Mouse (Mus musculus): ENCODE results near the gene Umodl1. TPM values are rescaled to one million over a fixed set of nuclear protein-coding genes. Genes with fewer than 3 reads are reported as not detected.

Gene Umodl1
- polyA plus RNA-seq, 1 experiment from 2014 or later, result 0.07 TPM

GRCm38 (mm10) chr17:31005284-31005683 lies 50.8 kb downstream of the Umodl1 start:
- no peak overlapping the region for H3K4me3 ChIP-seq (replicated peaks)
- H3K27ac ChIP-seq, result no peak overlapping the region
- no peak overlapping the region for H3K4me2 ChIP-seq (replicated peaks)
- H3K9ac ChIP-seq (replicated peaks), result no peak overlapping the region
- H3K9me3 ChIP-seq, result no peaks in the 10 kb centered on the region
- WGBS, result 88% methylated on average over 2 of the region's 2 CpGs
- no peak for ATAC-seq
- no peaks in the 10 kb centered on the region for H3K36me3 ChIP-seq
- H3K4me1 ChIP-seq (replicated peaks), result peaks cover 5% of the 10 kb centered on the region
- H3K27me3 ChIP-seq, result no peaks in the 10 kb centered on the region

GRCm38 (mm10) chr17:31007357-31007756 lies 52.9 kb downstream of the Umodl1 start:
- no peak overlapping the region for H3K27ac ChIP-seq
- no peaks in the 10 kb centered on the region for H3K36me3 ChIP-seq
- H3K4me3 ChIP-seq (replicated peaks), result no peak overlapping the region
- H3K9ac ChIP-seq (replicated peaks), result no peak overlapping the region
- no peaks in the 10 kb centered on the region for H3K9me3 ChIP-seq
- no peaks in the 10 kb centered on the region for H3K27me3 ChIP-seq
- ATAC-seq, result no peak
- 89% methylated on average over 3 of the region's 3 CpGs for WGBS
- no peak overlapping the region for H3K4me2 ChIP-seq (replicated peaks)
- H3K4me1 ChIP-seq (replicated peaks), result no peaks in the 10 kb centered on the region

- WGBS, result 90% methylated on average over 8 of the region's 8 CpGs
- H3K4me3 ChIP-seq (replicated peaks), result no peak overlapping the region
- no peak overlapping the region for H3K27ac ChIP-seq
- no peak for ATAC-seq
- H3K4me2 ChIP-seq (replicated peaks), result no peak overlapping the region
- H3K9ac ChIP-seq (replicated peaks), result no peak overlapping the region
- no peaks in the 10 kb centered on the region for H3K9me3 ChIP-seq
- H3K36me3 ChIP-seq, result no peaks in the 10 kb centered on the region
- no peaks in the 10 kb centered on the region for H3K27me3 ChIP-seq
- H3K4me1 ChIP-seq (replicated peaks), result no peaks in the 10 kb centered on the region
Observed at GRCm38 (mm10) chr17:31008416-31008815, 54.0 kb downstream of the Umodl1 start.

- no peak overlapping the region for H3K27ac ChIP-seq
- H3K27me3 ChIP-seq, result no peaks in the 10 kb centered on the region
- 0 out of 2 replicates have a peak overlapping the region, but pooled peaks have one; percentile 10 for H3K9ac ChIP-seq (replicated peaks)
- ATAC-seq, result peak; percentile 34; the same call in 1 of the 2 replicates
- H3K4me3 ChIP-seq (replicated peaks), result no peak overlapping the region
- H3K36me3 ChIP-seq, result no peaks in the 10 kb centered on the region
- H3K4me1 ChIP-seq (replicated peaks), result no peaks in the 10 kb centered on the region
- peaks cover 10% of the 10 kb centered on the region; the same call in 1 of the 2 replicates for H3K9me3 ChIP-seq
- H3K4me2 ChIP-seq (replicated peaks), result no peak overlapping the region
- 37% methylated on average over 9 of the region's 9 CpGs for WGBS
Observed at GRCm38 (mm10) chr17:31011551-31012394, 57.3 kb downstream of the Umodl1 start.

- Histone ChIP-seq H3K27me3 (no peaks in the 10 kb centered on the region), H3K27ac (no peak overlapping the region), H3K9ac (replicated peaks) (no peak overlapping the region), H3K4me3 (replicated peaks) (no peak overlapping the region), H3K9me3 (peaks cover 11% of the 10 kb centered on the region; the same call in 1 of the 2 replicates), H3K4me2 (replicated peaks) (no peak overlapping the region), H3K4me1 (replicated peaks) (no peaks in the 10 kb centered on the region), H3K36me3 (no peaks in the 10 kb centered on the region)
- ATAC-seq, result no peak
- WGBS, result 72% methylated on average over 4 of the region's 4 CpGs
Observed at GRCm38 (mm10) chr17:31018267-31018666, 63.8 kb downstream of the Umodl1 start.

- no peaks in the 10 kb centered on the region for H3K27me3 ChIP-seq
- no peak overlapping the region for H3K27ac ChIP-seq
- no peaks in the 10 kb centered on the region for H3K4me1 ChIP-seq (replicated peaks)
- no peak overlapping the region for H3K4me3 ChIP-seq (replicated peaks)
- H3K9ac ChIP-seq (replicated peaks), result no peak overlapping the region
- no peaks in the 10 kb centered on the region for H3K36me3 ChIP-seq
- ATAC-seq, result no peak
- H3K4me2 ChIP-seq (replicated peaks), result no peak overlapping the region
- WGBS, result 2% methylated on average over 2 of the region's 2 CpGs
- peaks cover 11% of the 10 kb centered on the region; the same call in 1 of the 2 replicates for H3K9me3 ChIP-seq
Observed at GRCm38 (mm10) chr17:31019505-31019904, 65.1 kb downstream of the Umodl1 start.

- peaks cover 11% of the 10 kb centered on the region; the same call in 1 of the 2 replicates for H3K9me3 ChIP-seq
- H3K36me3 ChIP-seq, result no peaks in the 10 kb centered on the region
- no peak overlapping the region for H3K27ac ChIP-seq
- WGBS, result 90% methylated on average over 2 of the region's 2 CpGs
- no peak for ATAC-seq
- no peaks in the 10 kb centered on the region for H3K27me3 ChIP-seq
- no peak overlapping the region for H3K4me2 ChIP-seq (replicated peaks)
- H3K4me3 ChIP-seq (replicated peaks), result no peak overlapping the region
- no peak overlapping the region for H3K9ac ChIP-seq (replicated peaks)
- H3K4me1 ChIP-seq (replicated peaks), result no peaks in the 10 kb centered on the region
Observed at GRCm38 (mm10) chr17:31020078-31020477, 65.6 kb downstream of the Umodl1 start.

GRCm38 (mm10) chr17:31021276-31021675 lies 66.8 kb downstream of the Umodl1 start:
- peaks cover 6% of the 10 kb centered on the region; the same call in 1 of the 2 replicates for H3K9me3 ChIP-seq
- WGBS, result 83% methylated on average over 8 of the region's 8 CpGs
- no peak overlapping the region for H3K4me3 ChIP-seq (replicated peaks)
- H3K4me1 ChIP-seq (replicated peaks), result no peaks in the 10 kb centered on the region
- no peak for ATAC-seq
- no peaks in the 10 kb centered on the region for H3K27me3 ChIP-seq
- H3K9ac ChIP-seq (replicated peaks), result no peak overlapping the region
- no peak overlapping the region for H3K27ac ChIP-seq
- H3K36me3 ChIP-seq, result no peaks in the 10 kb centered on the region
- no peak overlapping the region for H3K4me2 ChIP-seq (replicated peaks)

- H3K36me3 ChIP-seq, result no peaks in the 10 kb centered on the region
- 81% methylated on average over 7 of the region's 7 CpGs for WGBS
- H3K9me3 ChIP-seq, result no peaks in the 10 kb centered on the region
- no peak for ATAC-seq
- no peaks in the 10 kb centered on the region for H3K27me3 ChIP-seq
- H3K4me1 ChIP-seq (replicated peaks), result no peaks in the 10 kb centered on the region
- H3K9ac ChIP-seq (replicated peaks), result no peak overlapping the region
- H3K4me3 ChIP-seq (replicated peaks), result no peak overlapping the region
- no peak overlapping the region for H3K4me2 ChIP-seq (replicated peaks)
- no peak overlapping the region for H3K27ac ChIP-seq
Observed at GRCm38 (mm10) chr17:31024125-31024781, 69.8 kb downstream of the Umodl1 start.

- no peaks in the 10 kb centered on the region for H3K4me1 ChIP-seq (replicated peaks)
- no peak overlapping the region for H3K4me2 ChIP-seq (replicated peaks)
- H3K27me3 ChIP-seq, result no peaks in the 10 kb centered on the region
- H3K9me3 ChIP-seq, result no peaks in the 10 kb centered on the region
- no peak for ATAC-seq
- no peak overlapping the region for H3K27ac ChIP-seq
- H3K36me3 ChIP-seq, result no peaks in the 10 kb centered on the region
- WGBS, result 78% methylated on average over 5 of the region's 5 CpGs
- no peak overlapping the region for H3K9ac ChIP-seq (replicated peaks)
- no peak overlapping the region for H3K4me3 ChIP-seq (replicated peaks)
Observed at GRCm38 (mm10) chr17:31024782-31025125, 70.3 kb downstream of the Umodl1 start.

GRCm38 (mm10) chr17:31026986-31027385 lies 72.5 kb downstream of the Umodl1 start:
- no peak overlapping the region for H3K9ac ChIP-seq (replicated peaks)

GRCm38 (mm10) chr17:31027723-31028122 lies 73.3 kb downstream of the Umodl1 start:
- Histone ChIP-seq H3K27ac (no peak overlapping the region), H3K4me1 (replicated peaks) (no peaks in the 10 kb centered on the region), H3K9me3 (no peaks in the 10 kb centered on the region), H3K27me3 (no peaks in the 10 kb centered on the region), H3K4me2 (replicated peaks) (no peak overlapping the region), H3K9ac (replicated peaks) (no peak overlapping the region), H3K4me3 (replicated peaks) (no peak overlapping the region), H3K36me3 (no peaks in the 10 kb centered on the region)
- WGBS, result 93% methylated on average over 6 of the region's 6 CpGs
- no peak for ATAC-seq

More at GRCm38 (mm10) chr17:31026986-31027385, 72.5 kb downstream of the Umodl1 start:
- Histone ChIP-seq H3K4me2 (replicated peaks) (no peak overlapping the region), H3K27me3 (no peaks in the 10 kb centered on the region), H3K27ac (no peak overlapping the region), H3K4me1 (replicated peaks) (no peaks in the 10 kb centered on the region), H3K36me3 (no peaks in the 10 kb centered on the region), H3K4me3 (replicated peaks) (no peak overlapping the region), H3K9me3 (no peaks in the 10 kb centered on the region)
- ATAC-seq, result no peak
- 87% methylated on average over 6 of the region's 6 CpGs for WGBS

All from midbrain, embryonic 13.5 days (tissue).